Mouse (Mus musculus): Measurements from ENCODE around the gene Adcy3. TPM values are rescaled to one million over a fixed set of nuclear protein-coding genes. Genes with fewer than 3 reads are reported as not detected.

Gene Adcy3
- polyA plus RNA-seq, 1 experiment from 2014 or later: 4.8 TPM

DNA sequence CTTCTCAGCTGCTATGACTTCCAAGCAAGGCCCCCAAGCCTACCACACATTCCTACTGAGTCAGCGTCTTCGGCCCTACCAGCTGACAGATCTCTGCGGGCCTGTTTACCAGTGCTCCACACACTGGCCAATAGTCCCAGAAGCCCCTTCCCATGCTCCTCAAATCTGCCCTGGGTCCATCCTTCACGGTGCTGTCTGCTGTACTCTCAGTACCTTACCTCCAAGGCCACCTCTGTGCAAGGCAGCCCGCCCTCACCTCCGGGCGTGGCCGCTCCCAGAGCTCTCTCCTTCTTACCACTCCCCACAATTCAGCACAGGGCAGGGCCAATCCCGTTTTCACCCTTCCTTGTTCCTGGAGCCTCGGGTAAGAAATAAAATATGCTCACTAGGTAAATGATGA is 112.8 kb downstream of the Adcy3 start:
- peaks cover 12% of the 10 kb centered on the region for H3K36me3 ChIP-seq (ENCODE audit: control insufficient read depth, insufficient read depth, low read length)
- no peak overlapping the region for H3K4me2 ChIP-seq (ENCODE audit: low read length)
- no peak overlapping the region for H3K9ac ChIP-seq (ENCODE audit: low read length)
- no peaks in the 10 kb centered on the region for H3K9me3 ChIP-seq (ENCODE audit: control insufficient read depth, low read length)
- 81% methylated on average over 10 of the region's 10 CpGs for WGBS
- no peak overlapping the region for H3K4me3 ChIP-seq (ENCODE audit: control insufficient read depth in 1 of 2, insufficient read depth in 1 of 2, low read depth in 1 of 2, low read length in 2 of 2)
- H3K4me1 ChIP-seq (ENCODE audit: control insufficient read depth in 2 of 2, insufficient read depth in 2 of 2, low read length in 2 of 2): peaks cover 4 to 15% of the 10 kb centered on the region in 2 experiments; a peak in 3 of 4 replicates
- H3K27ac ChIP-seq (replicated peaks in 1 of 2; ENCODE audit: control insufficient read depth in 1 of 2, insufficient read depth in 1 of 2, low read depth in 2 of 2, low read length in 2 of 2): no peak overlapping the region
- H3K27me3 ChIP-seq (ENCODE audit: control insufficient read depth, insufficient read depth, low read length): no peaks in the 10 kb centered on the region
- no peak for ATAC-seq (ENCODE audit: insufficient number of reproducible peaks, insufficient read depth, low FRiP score, low read depth)

- 88% methylated on average over 6 of the region's 6 CpGs for WGBS
- H3K9ac ChIP-seq (ENCODE audit: low read length): no peak overlapping the region
- H3K27ac ChIP-seq (replicated peaks in 1 of 2; ENCODE audit: control insufficient read depth in 1 of 2, insufficient read depth in 1 of 2, low read depth in 2 of 2, low read length in 2 of 2): no peak overlapping the region
- H3K4me2 ChIP-seq (ENCODE audit: low read length): no peak overlapping the region
- H3K4me1 ChIP-seq (ENCODE audit: control insufficient read depth in 2 of 2, insufficient read depth in 2 of 2, low read length in 2 of 2): no peaks in the 10 kb centered on the region
- no peaks in the 10 kb centered on the region for H3K27me3 ChIP-seq (ENCODE audit: control insufficient read depth, insufficient read depth, low read length)
- no peaks in the 10 kb centered on the region for H3K9me3 ChIP-seq (ENCODE audit: control insufficient read depth, low read length)
- H3K4me3 ChIP-seq (ENCODE audit: control insufficient read depth in 1 of 2, insufficient read depth in 1 of 2, low read depth in 1 of 2, low read length in 2 of 2): no peak overlapping the region
- ATAC-seq (ENCODE audit: insufficient number of reproducible peaks, insufficient read depth, low FRiP score, low read depth): no peak
- peaks cover 31% of the 10 kb centered on the region for H3K36me3 ChIP-seq (ENCODE audit: control insufficient read depth, insufficient read depth, low read length)
Measured at GRCm38 (mm10) chr12:4249786-4250185, 116.9 kb downstream of the Adcy3 start.

DNA sequence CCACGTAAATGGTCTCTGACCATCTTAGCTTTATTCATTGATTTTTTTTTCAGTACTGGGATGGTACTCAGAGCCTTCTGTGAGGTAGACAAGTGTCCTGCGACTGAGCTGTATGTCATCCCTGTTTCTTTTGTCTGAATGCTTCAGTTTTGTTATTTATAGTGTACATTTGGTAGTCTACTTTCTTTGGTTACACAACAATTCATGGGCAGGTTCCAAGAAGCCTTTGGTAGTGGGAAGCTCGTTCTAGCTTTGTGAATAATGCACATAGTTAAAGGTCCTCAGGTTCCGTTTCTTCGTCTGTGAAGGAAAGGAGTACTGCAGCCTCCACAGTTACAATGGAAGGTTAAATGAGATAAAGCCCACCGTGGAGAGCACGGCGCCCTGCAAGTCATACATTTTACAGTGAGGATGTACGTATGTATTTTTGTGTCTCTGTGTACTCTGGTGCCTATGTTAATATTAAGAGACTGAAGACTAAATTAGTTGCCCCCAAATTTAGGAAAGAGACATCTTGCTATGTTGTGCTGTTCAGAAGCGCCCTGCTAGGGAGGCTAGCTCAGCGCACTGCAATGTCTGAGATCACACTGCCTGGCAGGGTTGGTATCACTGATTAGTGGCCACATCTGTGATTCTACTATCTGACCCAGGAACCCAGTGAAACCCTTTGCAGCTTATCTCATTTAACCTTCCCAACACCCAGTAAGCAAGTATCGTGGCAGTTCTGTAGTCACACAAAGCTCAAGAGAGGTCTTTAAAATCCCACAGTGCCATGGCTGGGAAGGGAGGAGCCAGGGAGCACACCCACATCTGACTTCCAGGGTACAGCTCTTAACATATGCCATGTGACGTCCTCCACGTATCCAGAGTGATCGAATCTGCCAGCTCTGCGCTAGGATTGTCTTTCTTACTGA is 120.1 kb downstream of the Adcy3 start:
- Histone ChIP-seq H3K27me3 (ENCODE audit: control insufficient read depth, insufficient read depth, low read length) (no peaks in the 10 kb centered on the region), H3K9ac (ENCODE audit: low read length) (no peak overlapping the region), H3K9me3 (ENCODE audit: control insufficient read depth, low read length) (no peaks in the 10 kb centered on the region), H3K4me2 (ENCODE audit: low read length) (no peak overlapping the region), H3K27ac (replicated peaks in 1 of 2; ENCODE audit: control insufficient read depth in 1 of 2, insufficient read depth in 1 of 2, low read depth in 2 of 2, low read length in 2 of 2) (no peak overlapping the region), H3K36me3 (ENCODE audit: control insufficient read depth, insufficient read depth, low read length) (peaks cover 30% of the 10 kb centered on the region), H3K4me3 (ENCODE audit: control insufficient read depth in 1 of 2, insufficient read depth in 1 of 2, low read depth in 1 of 2, low read length in 2 of 2) (no peak overlapping the region), H3K4me1 (ENCODE audit: control insufficient read depth in 2 of 2, insufficient read depth in 2 of 2, low read length in 2 of 2) (no peaks in the 10 kb centered on the region)
- ATAC-seq (ENCODE audit: insufficient number of reproducible peaks, insufficient read depth, low FRiP score, low read depth): no peak
- WGBS: 84% methylated on average over 16 of the region's 16 CpGs

Other genes with a start within 250 kb of the Adcy3 start
- gene Pomc, start 178.2 kb upstream of the Adcy3 start, polyA plus RNA-seq (2014; fragmentation: Nextera tagmentation; extraction: Ambion mirVana): 1.5 and 2.5 TPM in 2 replicates
- 4.4 and 5.6 TPM in 2 replicates for gene Efr3b, start 94.2 kb upstream of the Adcy3 start, polyA plus RNA-seq (2014; fragmentation: Nextera tagmentation; extraction: Ambion mirVana)
- 7.8 and 8.7 TPM in 2 replicates for gene Dnajc27, start 50.5 kb upstream of the Adcy3 start, polyA plus RNA-seq (2014; fragmentation: Nextera tagmentation; extraction: Ambion mirVana)
- gene Ptrhd1, start 100.9 kb downstream of the Adcy3 start, polyA plus RNA-seq (2014; fragmentation: Nextera tagmentation; extraction: Ambion mirVana): 6.8 and 7.6 TPM in 2 replicates
- 7.3 and 8.1 TPM in 2 replicates for gene Cenpo, start 101.2 kb downstream of the Adcy3 start, polyA plus RNA-seq (2014; fragmentation: Nextera tagmentation; extraction: Ambion mirVana)

All from heart, embryonic 14.5 days (tissue).